11 mouse cellular contexts compared by ENCODE assay signal in genomic region chr12:84100071-84100470, GRCm38 (mm10). TPM values are rescaled to one million over a fixed set of nuclear protein-coding genes. Genes with fewer than 3 reads are reported as not detected.
DNase-seq lines count a peak whose midpoint lies in the region; ATAC-seq lines count a peak whose summit lies in the region.
"Had no signal": no experiment of that assay in that cellular context is flagged by ENCODE, and none has a peak within 500 bp of the region (broad histone marks: within the 10 kb centered on the region; RNA-seq: fewer than 3 reads in every experiment).

No protein-coding gene starts in this region.

- H3K9ac ChIP-seq in heart, embryonic 11.5 days (ENCODE audit: low read depth, low read length): no peak overlapping the region
- H3K9ac ChIP-seq in limb, embryonic 15.5 days: no peak overlapping the region

- H3K4me1 ChIP-seq in heart, embryonic 11.5 days (ENCODE audit: control insufficient read depth, insufficient read depth, low read length): no peaks in the 10 kb centered on the region
- H3K4me1 ChIP-seq in limb, embryonic 15.5 days: no peaks in the 10 kb centered on the region; the same call in 1 of the 2 replicates

- H3K9me3 ChIP-seq in heart, embryonic 11.5 days (replicated peaks; ENCODE audit: control insufficient read depth, low read length): no peaks in the 10 kb centered on the region
- H3K9me3 ChIP-seq in limb, embryonic 15.5 days: no peaks in the 10 kb centered on the region

- H3K4me2 ChIP-seq in heart, embryonic 11.5 days: peak overlapping the region; percentile 88; the same call in 1 of the 2 replicates
- peak overlapping the region; percentile 76 for H3K4me2 ChIP-seq in limb, embryonic 15.5 days

- no peak overlapping the region; the same call in 1 of the 2 replicates for H3K4me3 ChIP-seq in heart, embryonic 11.5 days (ENCODE audit: low read depth, low read length)
- peak overlapping the region; percentile 54; the same call in 1 of the 2 replicates for H3K4me3 ChIP-seq in limb, embryonic 15.5 days

- H3K36me3 ChIP-seq in heart, embryonic 11.5 days (ENCODE audit: control insufficient read depth, insufficient read depth, low read length): no peaks in the 10 kb centered on the region
- H3K36me3 ChIP-seq in limb, embryonic 15.5 days: no peaks in the 10 kb centered on the region

- no peak overlapping the region for H3K27ac ChIP-seq in heart, embryonic 11.5 days (ENCODE audit: low read depth, low read length)
- no peak overlapping the region for H3K27ac ChIP-seq in limb, embryonic 15.5 days

- no peak for DNase-seq in heart, postnatal 4 days
- DNase-seq in retina, postnatal 1 day: peak; percentile 2
- no peak for DNase-seq in retina, embryonic 14.5 days (ENCODE audit: low spot score)
- no peak for DNase-seq in spleen, adult 18-20 months
- DNase-seq in testis, postnatal 14 days (ENCODE audit: low spot score): no peak
- no peak for DNase-seq in thymus, postnatal 14 days

- H3K27me3 ChIP-seq in heart, embryonic 11.5 days (ENCODE audit: control insufficient read depth, insufficient read depth, low read length): no peaks in the 10 kb centered on the region
- no peaks in the 10 kb centered on the region for H3K27me3 ChIP-seq in limb, embryonic 15.5 days

- 71% methylated on average over 1 of the region's 1 CpGs for WGBS in heart, embryonic 11.5 days (ENCODE audit: insufficient replicate concordance)
- 61% methylated on average over 1 of the region's 1 CpGs for WGBS in limb, embryonic 15.5 days

- no peak for ATAC-seq in heart, embryonic 11.5 days (replicated peaks; ENCODE audit: insufficient number of reproducible peaks, low FRiP score, low TSS enrichment)
- ATAC-seq in limb, embryonic 15.5 days (ENCODE audit: insufficient number of reproducible peaks, low FRiP score, low TSS enrichment, low read depth): no peak

RNA-seq across cellular contexts. Expression of gene Acot6, which starts 0.4 kb away (rescaled TPM):
- polyA plus RNA-seq in heart, embryonic 11.5 days (2014; fragmentation: Nextera tagmentation; extraction: Ambion mirVana): 0.89 and 1.0 TPM in 2 replicates
- total RNA-seq in heart, postnatal 4 days (2021): 1 to 10 TPM; 2.9 to 3.4 TPM
- 1.0 and 1.7 TPM in 2 replicates for polyA plus RNA-seq in limb, embryonic 15.5 days (2015; fragmentation: Nextera tagmentation; extraction: Ambion mirVana)

RNA-seq across cellular contexts. Expression of gene Dnal1, which starts 14.1 kb away (rescaled TPM):
- polyA plus RNA-seq in heart, embryonic 11.5 days (2014; fragmentation: Nextera tagmentation; extraction: Ambion mirVana): 2.9 and 3.1 TPM in 2 replicates
- 10 to 100 TPM in 1 of 2 experiments, 1 to 10 TPM in 1; 9.2 to 12.3 TPM for total RNA-seq in heart, postnatal 4 days (2021)
- polyA plus RNA-seq in limb, embryonic 15.5 days (2015; fragmentation: Nextera tagmentation; extraction: Ambion mirVana): 5.9 and 6.3 TPM in 2 replicates

RNA-seq across cellular contexts. Expression of gene Acot5, which starts 30.9 kb away (rescaled TPM):
- not detected in 2 replicates for polyA plus RNA-seq in heart, embryonic 11.5 days (2014; fragmentation: Nextera tagmentation; extraction: Ambion mirVana)
- total RNA-seq in heart, postnatal 4 days (2021): under 1 TPM in 1 of 2 experiments, not detected in 1; 0.21 TPM
- not detected in 2 replicates for polyA plus RNA-seq in limb, embryonic 15.5 days (2015; fragmentation: Nextera tagmentation; extraction: Ambion mirVana)
- polyA plus RNA-seq: CD4-positive, CD25-positive, alpha-beta regulatory T cell, adult 4 months; embryonic facial prominence, embryonic 11.5 days; limb, embryonic 11.5 days had no signal

RNA-seq across cellular contexts. Expression of gene Acot3, which starts 48.1 kb away (rescaled TPM):
- 0.13 and 0.67 TPM in 2 replicates for polyA plus RNA-seq in heart, embryonic 11.5 days (2014; fragmentation: Nextera tagmentation; extraction: Ambion mirVana)
- 1 to 10 TPM; 2.2 to 2.5 TPM for total RNA-seq in heart, postnatal 4 days (2021)
- polyA plus RNA-seq in limb, embryonic 15.5 days (2015; fragmentation: Nextera tagmentation; extraction: Ambion mirVana): not detected in 2 replicates
- polyA plus RNA-seq: CD4-positive, CD25-positive, alpha-beta regulatory T cell, adult 4 months had no signal

RNA-seq across cellular contexts. Expression of gene Pnma1, which starts 48.2 kb away (rescaled TPM):
- 0.50 and 0.62 TPM in 2 replicates for polyA plus RNA-seq in heart, embryonic 11.5 days (2014; fragmentation: Nextera tagmentation; extraction: Ambion mirVana)
- total RNA-seq in heart, postnatal 4 days (2021): under 1 TPM; 0.54 to 0.62 TPM
- polyA plus RNA-seq in limb, embryonic 15.5 days (2015; fragmentation: Nextera tagmentation; extraction: Ambion mirVana): 0.78 and 0.93 TPM in 2 replicates
- polyA plus RNA-seq: CD4-positive, CD25-positive, alpha-beta regulatory T cell, adult 4 months had no signal
